Mouse (Mus musculus) hindbrain, embryonic 15.5 days (tissue): ENCODE data around the gene Lrwd1. TPM values are rescaled to one million over a fixed set of nuclear protein-coding genes. Genes with fewer than 3 reads are reported as not detected.

Experiments used
- ATAC-seq: fragments of 200-750 bp; cut with Nextera tagmentation; 2 replicates; pipeline ENCODE4 v1.8.0; 2017; ENCODE audit warnings: low read depth, moderate number of reproducible peaks, moderate TSS enrichment; ENCODE audit not compliant: low FRiP score
- H3K27ac ChIP-seq: fragments of 300-500 bp; sonication (generic); replicated peaks from 2 replicates; pipeline ENCODE4 v1.5.1; 2015; ENCODE audit warnings: mild to moderate bottlenecking, inconsistent platforms
- H3K27me3 ChIP-seq: fragments of 300-500 bp; sonication (generic); 2 replicates; pipeline ENCODE4 v1.6.1; 2015; ENCODE audit warnings: control low read depth, inconsistent platforms
- H3K36me3 ChIP-seq: fragments of 300-500 bp; sonication (generic); 2 replicates; pipeline ENCODE4 v1.6.1; 2015; ENCODE audit warnings: control low read depth, inconsistent platforms
- H3K4me1 ChIP-seq: fragments of 300-500 bp; sonication (generic); replicated peaks from 2 replicates; pipeline ENCODE4 v1.6.1; 2015; ENCODE audit warnings: control low read depth, inconsistent platforms
- H3K4me2 ChIP-seq: fragments of 300-500 bp; sonication (generic); 2 replicates; pipeline ENCODE4 v1.6.1; 2015; ENCODE audit warnings: moderate library complexity, mild to moderate bottlenecking, inconsistent platforms
- H3K4me3 ChIP-seq: fragments of 300-500 bp; sonication (generic); 2 replicates; pipeline ENCODE4 v1.5.1; 2015; ENCODE audit warnings: mild to moderate bottlenecking, inconsistent platforms
- H3K9ac ChIP-seq: fragments of 300-500 bp; sonication (generic); 2 replicates; pipeline ENCODE4 v1.6.1; 2015; ENCODE audit warnings: inconsistent platforms
- H3K9me3 ChIP-seq: fragments of 300-500 bp; sonication (generic); 2 replicates; pipeline ENCODE4 v1.6.1; 2016; ENCODE audit warnings: control low read depth, inconsistent platforms
- WGBS: fragments of 180-500 bp; shearing (Covaris S2); methylation state at CpG from one replicate; pipeline ENCODE4 v1.1.7; 2015; 5-methylcytosine and 5-hydroxymethylcytosine counted together
- polyA plus RNA-seq: library from polyadenylated mRNA; unstranded; fragments of >200 nt; fragmentation: Nextera tagmentation; extraction: Ambion mirVana; gene quantifications from 2 replicates; pipeline ENCODE4 v1.2.1, GENCODE M21; 2015

Gene Lrwd1
- 24.6 and 25.9 TPM in 2 replicates for polyA plus RNA-seq

DNA sequence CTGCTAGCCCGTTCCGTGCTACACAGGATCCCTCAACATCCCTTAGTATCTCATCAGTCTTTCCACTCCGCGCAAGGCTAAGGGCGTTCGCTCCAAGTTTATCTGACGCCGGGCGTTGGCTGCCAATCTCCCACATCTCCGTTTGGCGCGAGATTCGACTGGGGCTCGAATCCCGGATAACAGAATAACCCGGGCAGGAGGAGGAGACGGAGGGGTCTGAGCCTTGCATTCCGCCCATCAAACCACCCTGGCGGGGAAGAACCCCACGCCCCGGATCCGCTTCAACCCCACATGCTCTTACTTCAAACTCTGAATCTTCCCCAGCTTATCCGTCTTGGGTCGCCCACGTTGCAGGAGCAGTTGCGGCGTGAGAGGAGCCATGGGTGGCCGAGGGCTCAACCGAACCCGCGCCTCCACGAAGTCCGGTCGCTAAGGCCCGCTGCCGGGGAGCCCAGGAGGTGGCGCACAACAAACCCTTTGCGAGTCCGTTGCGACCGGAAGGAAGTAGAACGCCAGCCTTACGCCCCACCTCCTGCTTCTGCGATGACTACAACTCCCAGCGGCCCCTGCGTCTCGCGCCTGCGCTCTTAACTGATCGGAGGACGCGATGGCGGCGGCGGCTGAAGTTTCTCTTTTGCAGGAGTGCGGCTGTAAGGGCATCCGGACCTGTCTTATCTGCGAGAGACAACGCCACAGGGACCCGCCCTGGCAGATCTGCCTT is at the start of gene Lrwd1, which contains the start of gene Alkbh4:
TSS of gene Lrwd1 (minus strand) at position 504 of the 721 bp plus-strand sequence.
TSS of gene Alkbh4 (plus strand) at position 576 of the 721 bp plus-strand sequence.
- Histone ChIP-seq H3K27me3 (no peaks in the 10 kb centered on the region), H3K4me1 (peaks cover 23% of the 10 kb centered on the region), H3K36me3 (peaks cover 17% of the 10 kb centered on the region), H3K4me3 (peak within 1 kb of the TSS; percentile 63), H3K27ac (peak within 1 kb of the TSS; percentile 68), H3K9ac (peak within 1 kb of the TSS; percentile 61), H3K9me3 (no peaks in the 10 kb centered on the region), H3K4me2 (peak within 1 kb of the TSS; percentile 71)
- WGBS, result under 1% methylated on average over 60 of the region's 60 CpGs
- peak; percentile 92 for ATAC-seq

DNA sequence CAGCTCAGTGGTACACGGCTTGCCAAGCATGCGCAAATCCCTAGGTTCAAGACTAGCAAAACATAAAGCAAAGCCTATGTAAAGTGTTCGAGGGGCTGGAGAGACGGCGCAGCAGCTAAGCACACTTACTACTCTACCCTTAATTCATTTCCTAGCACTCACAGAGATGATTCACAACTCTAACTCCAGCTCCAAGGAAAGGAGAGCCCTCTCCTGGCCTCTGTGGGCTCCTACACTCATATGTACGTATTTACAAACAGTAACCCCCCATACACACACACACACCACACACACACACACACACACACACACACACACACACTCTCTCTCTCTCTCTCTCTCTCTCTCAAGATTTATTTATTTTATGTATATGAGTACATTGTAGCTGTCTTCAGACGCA is 47.9 kb upstream of the Lrwd1 start:
- H3K27me3 ChIP-seq, result no peaks in the 10 kb centered on the region
- H3K4me3 ChIP-seq, result no peak overlapping the region
- 91% methylated on average over 7 of the region's 7 CpGs for WGBS
- no peaks in the 10 kb centered on the region for H3K4me1 ChIP-seq
- no peak overlapping the region for H3K27ac ChIP-seq
- no peaks in the 10 kb centered on the region for H3K9me3 ChIP-seq
- H3K4me2 ChIP-seq, result no peak overlapping the region
- ATAC-seq, result no peak
- no peak overlapping the region for H3K9ac ChIP-seq
- H3K36me3 ChIP-seq, result peaks cover 59% of the 10 kb centered on the region

DNA sequence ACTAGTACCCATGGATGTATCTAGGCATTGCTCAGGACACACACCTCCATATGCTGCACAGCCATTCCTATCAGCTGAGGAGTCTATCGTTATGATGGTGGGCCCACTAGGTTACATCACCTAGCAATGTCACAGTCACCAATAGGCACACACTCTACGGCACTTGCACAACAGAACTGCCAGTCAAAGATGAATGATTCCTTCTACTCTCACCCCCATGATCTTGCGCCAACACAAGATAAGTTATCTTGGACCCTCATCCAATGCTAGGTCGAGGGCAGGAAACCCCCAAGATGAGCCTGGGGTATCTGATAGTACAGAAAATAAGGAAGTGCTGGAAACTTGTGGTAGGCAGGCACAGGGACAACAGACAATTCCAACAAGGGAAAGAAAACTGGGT is 47.0 kb upstream of the Lrwd1 start:
- Histone ChIP-seq H3K4me1 (no peaks in the 10 kb centered on the region), H3K27me3 (no peaks in the 10 kb centered on the region), H3K4me3 (no peak overlapping the region), H3K9ac (no peak overlapping the region), H3K27ac (no peak overlapping the region), H3K9me3 (no peaks in the 10 kb centered on the region), H3K4me2 (no peak overlapping the region), H3K36me3 (peaks cover 57% of the 10 kb centered on the region)
- 93% methylated on average over 4 of the region's 4 CpGs for WGBS
- no peak for ATAC-seq

DNA sequence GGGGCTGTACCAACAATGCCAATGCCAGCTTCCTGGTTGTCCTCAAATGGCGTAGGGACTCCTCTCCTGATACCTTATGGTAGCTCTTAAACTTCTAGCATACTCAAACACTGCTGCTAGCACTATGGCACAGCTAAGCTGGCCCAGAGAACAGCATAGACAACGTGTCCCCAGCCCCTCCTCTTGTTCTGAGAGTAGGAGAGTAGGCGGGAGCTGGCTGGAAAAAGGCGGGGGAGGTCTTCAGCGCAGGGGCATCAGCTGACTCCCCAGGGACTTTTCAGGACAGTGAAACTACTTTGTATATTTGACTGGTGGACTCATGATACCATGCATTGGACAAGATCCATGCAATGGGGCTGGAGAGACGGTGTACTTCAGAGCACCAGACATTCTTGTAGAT is 46.2 kb upstream of the Lrwd1 start:
- no peaks in the 10 kb centered on the region for H3K9me3 ChIP-seq
- no peak for ATAC-seq
- H3K36me3 ChIP-seq, result peaks cover 55% of the 10 kb centered on the region
- H3K27me3 ChIP-seq, result no peaks in the 10 kb centered on the region
- 94% methylated on average over 6 of the region's 6 CpGs for WGBS
- H3K4me1 ChIP-seq, result no peaks in the 10 kb centered on the region
- no peak overlapping the region for H3K9ac ChIP-seq
- H3K4me2 ChIP-seq, result no peak overlapping the region
- no peak overlapping the region for H3K27ac ChIP-seq
- no peak overlapping the region for H3K4me3 ChIP-seq

DNA sequence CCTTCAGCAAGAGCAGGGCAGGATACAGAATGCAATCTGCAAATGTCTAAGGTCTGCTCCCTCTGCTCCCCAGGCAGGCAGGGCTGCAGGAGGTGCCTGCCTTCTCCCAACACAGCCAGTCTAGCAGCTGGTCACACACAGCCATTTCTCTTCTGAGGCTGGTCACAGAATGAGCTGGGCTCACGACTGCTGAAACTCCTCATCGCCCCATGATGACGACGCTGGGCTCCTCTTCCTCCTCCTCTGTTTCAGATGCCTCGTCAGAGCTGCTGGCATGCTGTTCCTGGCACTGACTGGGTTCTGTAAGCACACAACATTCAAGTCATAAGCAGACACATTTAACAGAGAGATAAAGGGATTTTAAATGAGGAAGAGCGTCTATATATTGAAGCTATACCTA is 45.3 kb upstream of the Lrwd1 start:
- Histone ChIP-seq H3K9me3 (no peaks in the 10 kb centered on the region), H3K9ac (no peak overlapping the region), H3K4me2 (no peak overlapping the region), H3K27me3 (no peaks in the 10 kb centered on the region), H3K36me3 (peaks cover 53% of the 10 kb centered on the region), H3K4me3 (no peak overlapping the region), H3K4me1 (no peaks in the 10 kb centered on the region), H3K27ac (no peak overlapping the region)
- ATAC-seq, result no peak
- WGBS, result 87% methylated on average over 6 of the region's 6 CpGs

DNA sequence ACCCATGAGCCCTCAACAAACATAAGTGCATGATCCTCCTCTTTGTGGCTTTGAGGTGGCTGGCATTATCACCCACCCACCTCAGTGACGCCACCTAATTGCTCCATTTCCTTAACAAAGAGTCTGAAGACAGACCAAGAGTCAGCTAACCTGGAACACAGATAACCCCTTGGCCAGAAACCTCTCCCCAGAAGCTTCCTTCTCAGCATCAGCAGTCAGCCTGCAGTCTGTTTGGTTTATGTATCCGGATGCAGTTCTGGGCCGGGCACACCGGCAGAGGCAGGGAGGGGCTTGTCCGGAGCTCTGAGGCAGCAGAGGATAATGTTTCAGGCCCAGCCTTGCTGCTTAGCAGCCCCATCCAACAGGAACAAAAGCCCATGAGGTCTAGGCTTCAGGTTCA is 43.7 kb upstream of the Lrwd1 start:
- no peak overlapping the region for H3K4me2 ChIP-seq
- H3K27me3 ChIP-seq, result no peaks in the 10 kb centered on the region
- H3K36me3 ChIP-seq, result peaks cover 44% of the 10 kb centered on the region
- H3K9me3 ChIP-seq, result no peaks in the 10 kb centered on the region
- 85% methylated on average over 5 of the region's 5 CpGs for WGBS
- no peak overlapping the region for H3K9ac ChIP-seq
- no peak overlapping the region for H3K4me3 ChIP-seq
- no peaks in the 10 kb centered on the region for H3K4me1 ChIP-seq
- H3K27ac ChIP-seq, result no peak overlapping the region
- no peak for ATAC-seq

DNA sequence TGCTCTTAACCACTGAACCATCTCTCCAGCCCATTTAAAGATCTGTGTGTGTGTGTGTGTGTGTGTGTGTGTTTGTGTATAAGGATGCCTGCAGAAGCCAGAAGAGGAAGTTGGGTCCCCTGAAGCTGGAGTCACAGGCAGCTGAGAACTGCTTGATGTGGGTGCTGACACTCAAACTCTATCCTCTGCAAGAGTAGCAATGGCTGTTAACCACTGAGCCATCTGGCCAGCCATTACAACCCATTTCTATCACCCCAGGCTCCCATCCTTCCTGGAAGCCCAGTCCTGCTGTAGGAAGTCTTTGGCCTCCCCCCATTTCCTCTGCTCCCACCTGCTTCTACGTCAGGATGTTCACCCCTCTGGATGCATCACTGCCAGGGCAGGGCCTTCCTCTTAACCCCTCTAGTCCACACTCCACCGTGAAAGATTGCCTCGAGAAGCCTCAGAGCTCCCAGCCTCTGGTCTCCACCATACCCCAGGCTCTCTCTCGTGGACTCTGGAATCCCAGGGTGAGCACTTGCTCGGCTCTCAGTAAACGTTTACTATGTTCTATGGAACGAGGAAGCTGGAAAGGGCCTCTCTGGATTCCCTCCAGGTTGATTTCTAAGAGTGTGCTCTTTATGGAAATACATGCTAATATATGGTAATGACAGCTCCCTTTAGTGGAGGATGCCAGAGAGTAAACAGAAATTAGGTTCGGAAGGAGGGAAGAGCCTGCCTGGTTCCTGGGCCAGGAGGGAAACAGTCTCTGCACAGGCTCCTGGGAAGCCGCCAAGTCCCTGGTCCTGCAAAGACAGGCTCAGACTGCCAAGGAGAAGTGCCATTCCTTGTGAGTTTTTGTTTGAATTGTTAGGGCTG is 38.0 kb upstream of the Lrwd1 start:
- H3K27ac ChIP-seq, result peak overlapping the region; percentile 21
- peaks cover 34% of the 10 kb centered on the region for H3K4me1 ChIP-seq
- H3K4me3 ChIP-seq, result no peak overlapping the region
- no peak for ATAC-seq
- 26% methylated on average over 9 of the region's 9 CpGs for WGBS
- H3K4me2 ChIP-seq, result no peak overlapping the region
- H3K27me3 ChIP-seq, result no peaks in the 10 kb centered on the region
- H3K36me3 ChIP-seq, result peaks cover 9% of the 10 kb centered on the region
- no peak overlapping the region for H3K9ac ChIP-seq
- H3K9me3 ChIP-seq, result no peaks in the 10 kb centered on the region

DNA sequence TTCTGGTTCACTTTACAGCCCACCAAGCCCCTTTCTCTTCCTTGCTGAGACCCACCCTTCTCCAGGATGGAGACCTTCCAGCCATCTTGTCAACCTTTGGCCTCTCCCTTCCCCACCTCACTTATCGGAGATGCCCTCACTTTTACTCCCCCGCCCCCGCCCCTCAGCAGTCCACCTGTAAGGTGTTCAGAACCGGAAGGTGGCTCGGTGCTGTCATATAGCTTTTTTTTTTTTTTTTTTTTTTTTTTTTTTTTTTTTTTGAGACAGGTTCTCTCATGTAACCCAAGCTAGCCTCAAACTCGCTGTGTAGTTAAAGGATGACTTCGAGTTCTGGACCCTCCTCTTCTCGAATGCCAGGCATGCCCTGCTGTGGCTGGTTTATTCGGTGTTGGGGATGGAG is 37.1 kb upstream of the Lrwd1 start:
- Histone ChIP-seq H3K4me1 (peaks cover 34% of the 10 kb centered on the region), H3K4me3 (no peak overlapping the region), H3K27ac (no peak overlapping the region), H3K27me3 (no peaks in the 10 kb centered on the region), H3K9me3 (no peaks in the 10 kb centered on the region), H3K36me3 (peaks cover 6% of the 10 kb centered on the region), H3K4me2 (no peak overlapping the region), H3K9ac (no peak overlapping the region)
- ATAC-seq, result no peak
- WGBS, result 85% methylated on average over 9 of the region's 9 CpGs

DNA sequence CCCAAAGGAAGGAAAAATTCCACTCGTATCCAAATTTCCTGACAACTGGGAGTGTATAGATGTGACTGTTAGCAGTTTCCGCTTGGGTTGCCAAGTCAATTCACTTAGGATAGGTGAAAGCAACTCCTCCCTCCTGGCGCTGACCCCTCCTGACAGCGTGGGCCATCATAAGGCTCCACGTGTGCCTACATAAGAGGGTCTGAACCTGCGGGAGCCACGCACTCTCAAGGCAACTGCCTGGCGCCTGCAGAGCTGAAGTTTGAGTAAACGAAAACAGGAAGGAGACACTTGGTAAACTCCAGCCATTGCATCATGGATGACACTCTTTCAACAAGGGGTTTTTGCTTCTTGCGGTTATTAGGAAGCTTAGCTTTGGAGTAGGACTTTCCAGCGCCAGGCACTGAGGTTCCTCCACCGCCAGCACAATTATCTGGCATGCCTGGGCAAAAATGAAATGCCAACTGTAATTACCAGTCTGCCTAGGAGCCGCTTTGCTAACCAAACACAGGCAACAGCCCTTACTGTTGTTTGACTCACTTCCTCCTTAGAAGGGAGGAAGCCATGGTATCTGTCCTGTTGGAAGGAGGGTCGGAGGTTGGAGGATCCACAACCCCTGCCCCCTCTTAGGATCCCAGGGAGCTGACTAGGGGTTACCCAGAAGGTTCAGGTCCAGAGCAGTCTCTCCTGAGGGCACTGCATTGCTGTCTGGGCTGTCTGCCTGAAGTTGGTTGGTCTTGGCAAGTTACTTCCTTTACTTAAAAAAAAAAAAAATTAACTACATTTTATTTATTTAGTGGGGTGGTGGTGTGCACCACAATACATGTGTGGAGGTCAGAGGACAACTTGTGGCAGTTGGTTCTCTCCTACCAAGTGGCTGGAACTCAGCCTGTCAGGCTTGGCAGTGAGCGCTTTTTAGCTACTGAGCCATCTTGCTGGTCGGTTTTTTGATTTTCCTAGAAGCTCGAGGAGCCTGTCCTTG is 35.8 kb upstream of the Lrwd1 start:
- Histone ChIP-seq H3K9ac (peak overlapping the region; percentile 75; the same call in 1 of the 2 replicates), H3K9me3 (no peaks in the 10 kb centered on the region), H3K4me3 (peak overlapping the region; percentile 65), H3K4me1 (peaks cover 37% of the 10 kb centered on the region), H3K36me3 (peaks cover 5% of the 10 kb centered on the region; the same call in 1 of the 2 replicates), H3K27me3 (no peaks in the 10 kb centered on the region), H3K4me2 (peak overlapping the region; percentile 69), H3K27ac (peak overlapping the region; percentile 83)
- WGBS, result 37% methylated on average over 17 of the region's 17 CpGs
- ATAC-seq, result no peak

DNA sequence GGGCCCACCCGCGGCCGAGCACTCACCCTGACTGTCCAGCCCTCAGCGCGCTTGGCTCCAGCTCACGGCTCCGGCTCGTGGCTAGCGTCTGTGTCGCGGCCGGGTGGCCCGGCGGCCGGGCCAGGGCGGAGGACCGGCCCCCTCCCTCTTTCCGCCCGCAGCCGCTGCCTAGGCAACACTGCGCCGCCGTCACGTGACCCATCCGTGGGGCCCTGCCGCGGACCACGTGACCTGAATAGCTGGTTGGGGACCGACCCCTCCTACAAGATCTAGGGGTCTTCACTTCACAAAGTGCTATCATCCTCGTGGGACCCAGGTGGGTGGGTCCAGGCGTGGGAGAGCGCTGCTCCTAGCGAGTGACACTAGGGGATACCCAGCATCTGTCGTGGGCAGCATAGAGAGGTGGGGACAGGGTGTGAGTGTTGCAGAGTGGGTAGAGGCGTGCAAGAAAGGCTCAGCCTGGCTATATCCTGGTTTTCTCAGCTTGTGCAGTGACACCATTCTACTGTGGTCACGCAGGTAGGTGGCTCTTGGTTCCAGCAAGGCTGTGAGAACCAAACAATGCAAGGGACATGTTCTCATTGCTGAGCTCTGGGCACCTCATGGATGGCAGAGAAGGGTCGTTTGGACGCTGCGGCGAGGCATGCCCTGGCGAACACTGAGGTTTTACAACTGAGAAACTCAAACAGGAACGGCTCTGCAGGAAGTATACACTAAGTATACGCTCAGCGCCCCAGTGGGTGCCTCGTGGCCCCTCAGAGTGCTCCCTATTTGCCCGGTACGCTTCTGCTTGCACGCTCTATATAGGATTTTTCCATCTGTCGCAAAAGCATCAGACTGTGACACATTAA is 34.9 kb upstream of the Lrwd1 start, which contains the start of gene Orai2:
TSS of gene Orai2 (minus strand) at position 202 of the 851 bp plus-strand sequence.
- no peaks in the 10 kb centered on the region for H3K27me3 ChIP-seq

More for the DNA sequence above, 34.9 kb upstream of the Lrwd1 start, which contains the start of gene Orai2:
- H3K4me2 ChIP-seq, result peak within 1 kb of the TSS; percentile 69
- ATAC-seq, result peak; percentile 86
- peaks cover 37% of the 10 kb centered on the region for H3K4me1 ChIP-seq
- 4% methylated on average over 45 of the region's 49 CpGs for WGBS
- H3K36me3 ChIP-seq, result peaks cover 5% of the 10 kb centered on the region; the same call in 1 of the 2 replicates
- peak within 1 kb of the TSS; percentile 83 for H3K27ac ChIP-seq
- H3K4me3 ChIP-seq, result peak within 1 kb of the TSS; percentile 65
- H3K9ac ChIP-seq, result peak within 1 kb of the TSS; percentile 75
- no peaks in the 10 kb centered on the region for H3K9me3 ChIP-seq
